Mouse (Mus musculus): ENCODE results near the gene Ndufv3.

DNA sequence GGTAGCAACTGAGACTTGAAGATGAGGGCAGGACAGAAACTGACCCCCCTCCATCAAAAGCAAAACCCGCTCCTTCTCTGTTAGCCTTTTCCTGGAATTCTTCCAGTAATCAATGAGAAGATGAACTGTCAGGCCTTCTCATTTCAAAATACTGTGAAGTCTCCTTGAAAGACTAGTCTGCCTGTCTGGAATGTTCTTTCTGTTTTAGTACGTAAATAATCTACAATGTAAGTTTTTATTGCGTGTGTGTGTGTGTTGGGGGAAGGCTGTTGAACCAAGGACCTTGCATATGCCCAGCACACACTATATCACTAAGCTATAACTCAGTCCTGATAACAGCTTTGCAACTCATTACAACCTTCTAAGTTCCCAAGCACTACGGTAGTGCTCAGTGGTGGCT is 5.2 kb downstream of the Ndufv3 start:
- TF ChIP-seq CTCF (IDR thresholded peaks at IDR 0.05; ENCODE audit: low read depth) (no peak), EP300 (IDR thresholded peaks at IDR 0.05; ENCODE audit: low read depth) (no peak)
